Mouse (Mus musculus) MEL-GATA-1-ER (cell line): ENCODE measurements at regions not wholly inside any gene's neighbourhood (a gene's known extent, or its start where the extent isn't known, plus 50 kb on each side); places are given as distances from the start of the nearest gene placed in this dataset.

Source experiments
- DNase-seq: peaks from one replicate; pipeline ENCODE4 v3.0.0-alpha.2; 2012; ENCODE audit warnings: low read depth; ENCODE audit errors: extremely low read depth

DNA sequence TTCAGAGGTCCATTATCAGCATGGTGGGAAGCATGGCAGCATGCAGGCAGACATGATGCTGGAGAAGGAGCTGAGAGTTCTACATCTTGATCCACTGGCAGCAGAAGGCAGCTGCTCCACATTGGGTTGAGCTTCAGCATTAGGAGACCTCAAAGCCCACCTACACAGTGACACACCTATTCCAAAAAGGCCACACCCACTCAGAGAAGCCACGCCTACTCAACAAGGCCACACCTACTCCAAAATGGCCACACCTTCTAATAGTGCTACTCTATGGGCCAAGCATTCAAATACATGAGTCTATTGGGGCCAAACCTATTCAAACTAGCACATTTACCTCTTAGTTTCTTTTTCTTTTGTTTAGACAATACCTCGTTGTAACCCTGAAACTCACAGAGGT lies 50.4 kb upstream of the Sox13 start:
- DNase-seq: no peak
